Mouse (Mus musculus) midbrain, embryonic 16.5 days (tissue): ENCODE data around the gene Napa. TPM values are rescaled to one million over a fixed set of nuclear protein-coding genes. Genes with fewer than 3 reads are reported as not detected.

Experiments
- ATAC-seq: fragments of 200-750 bp; cut with Nextera tagmentation; 2 replicates; pipeline ENCODE4 v1.8.0; 2017; ENCODE audit warnings: moderate TSS enrichment
- H3K27ac ChIP-seq: fragments of 300-500 bp; sonication (generic); 2 replicates; pipeline ENCODE4 v1.5.1; 2014; ENCODE audit warnings: mild to moderate bottlenecking, low read length, mixed read lengths
- H3K27me3 ChIP-seq: fragments of 300-500 bp; sonication (generic); 2 replicates; pipeline ENCODE4 v1.6.1; 2014; ENCODE audit warnings: low read depth, low read length, mixed read lengths; ENCODE audit not compliant: control insufficient read depth, insufficient read depth
- H3K36me3 ChIP-seq: fragments of 300-500 bp; sonication (generic); 2 replicates; pipeline ENCODE4 v1.6.1; 2014; ENCODE audit warnings: mild to moderate bottlenecking, low read length, moderate library complexity, mixed read lengths; ENCODE audit not compliant: control insufficient read depth, insufficient read depth
- H3K4me1 ChIP-seq: fragments of 300-500 bp; sonication (generic); 2 replicates; pipeline ENCODE4 v1.6.1; 2014; ENCODE audit warnings: mild to moderate bottlenecking, low read length, mixed read lengths; ENCODE audit not compliant: control insufficient read depth, insufficient read depth
- H3K4me2 ChIP-seq: fragments of 300-500 bp; sonication (generic); 2 replicates; pipeline ENCODE4 v1.6.1; 2014; ENCODE audit warnings: mild to moderate bottlenecking, low read length, mixed read lengths
- H3K4me3 ChIP-seq: fragments of 300-500 bp; sonication (generic); 2 replicates; pipeline ENCODE4 v1.5.1; 2014; ENCODE audit warnings: low read depth, mild to moderate bottlenecking, low read length, moderate library complexity, mixed read lengths
- H3K9ac ChIP-seq: fragments of 300-500 bp; sonication (generic); 2 replicates; pipeline ENCODE4 v1.6.1; 2014; ENCODE audit warnings: low read depth, low read length, mixed read lengths
- H3K9me3 ChIP-seq: fragments of 300-500 bp; sonication (generic); replicated peaks from 2 replicates; pipeline ENCODE4 v1.6.1; 2014; ENCODE audit warnings: mild to moderate bottlenecking, low read length, mixed read lengths; ENCODE audit not compliant: control insufficient read depth, poor library complexity, severe bottlenecking
- WGBS: fragments of 180-500 bp; shearing (Covaris S2); extraction: QIAGEN DNeasy Blood & Tissue Kit; methylation state at CpG from one replicate; pipeline ENCODE4 v1.1.7; 2014; 5-methylcytosine and 5-hydroxymethylcytosine counted together
- polyA plus RNA-seq: library from polyadenylated mRNA; unstranded; fragments of >200 nt; fragmentation: Nextera tagmentation; extraction: Ambion mirVana; gene quantifications from 2 replicates; pipeline ENCODE4 v1.2.1, GENCODE M21; 2015

The Napa gene
- polyA plus RNA-seq, 1 experiment from 2014 or later: 245 TPM

GRCm38 (mm10) chr7:16125829-16126228, 27.6 kb downstream of the Napa start:
- Histone ChIP-seq H3K4me1 (peaks cover 15% of the 10 kb centered on the region), H3K4me2 (no peak overlapping the region), H3K27me3 (no peaks in the 10 kb centered on the region), H3K9me3 (no peaks in the 10 kb centered on the region), H3K4me3 (no peak overlapping the region), H3K27ac (no peak overlapping the region), H3K36me3 (peaks cover 3% of the 10 kb centered on the region; the same call in 1 of the 2 replicates), H3K9ac (no peak overlapping the region)
- ATAC-seq: no peak
- WGBS: 80% methylated on average over 9 of the region's 9 CpGs

GRCm38 (mm10) chr7:16128344-16128743, 30.1 kb downstream of the Napa start:
- Histone ChIP-seq H3K4me1 (peaks cover 31% of the 10 kb centered on the region), H3K27ac (no peak overlapping the region)
- 70% methylated on average over 6 of the region's 6 CpGs for WGBS

GRCm38 (mm10) chr7:16128899-16129298, 30.6 kb downstream of the Napa start:
- WGBS: 56% methylated on average over 5 of the region's 5 CpGs
- no peak; the same call in 1 of the 2 replicates for ATAC-seq
- Histone ChIP-seq H3K4me3 (peak overlapping the region; percentile 61), H3K27me3 (no peaks in the 10 kb centered on the region), H3K36me3 (peaks cover 3% of the 10 kb centered on the region; the same call in 1 of the 2 replicates), H3K9me3 (no peaks in the 10 kb centered on the region), H3K4me1 (peaks cover 31% of the 10 kb centered on the region), H3K4me2 (peak overlapping the region; percentile 74), H3K9ac (peak overlapping the region; percentile 78), H3K27ac (peak overlapping the region; percentile 75)

More at GRCm38 (mm10) chr7:16128344-16128743, 30.1 kb downstream of the Napa start:
- no peak for ATAC-seq
- Histone ChIP-seq H3K27me3 (no peaks in the 10 kb centered on the region), H3K4me3 (no peak overlapping the region), H3K36me3 (peaks cover 3% of the 10 kb centered on the region; the same call in 1 of the 2 replicates), H3K9ac (no peak overlapping the region), H3K4me2 (no peak overlapping the region), H3K9me3 (no peaks in the 10 kb centered on the region)

- Histone ChIP-seq H3K4me1 (peaks cover 36% of the 10 kb centered on the region), H3K9ac (peak within 1 kb of the TSS; percentile 78), H3K36me3 (peaks cover 3% of the 10 kb centered on the region; the same call in 1 of the 2 replicates), H3K9me3 (no peaks in the 10 kb centered on the region), H3K4me2 (peak within 1 kb of the TSS; percentile 74), H3K4me3 (peak within 1 kb of the TSS; percentile 61), H3K27me3 (no peaks in the 10 kb centered on the region), H3K27ac (peak within 1 kb of the TSS; percentile 79)
- peak; percentile 88 for ATAC-seq
- WGBS: 1% methylated on average over 12 of the region's 12 CpGs
These were observed 31.2 kb downstream of the Napa start, which contains the start of gene Slc8a2 for GRCm38 (mm10) chr7:16129421-16129845. Gene Slc8a2, plus strand, starts transcription at chr7:16129826.

GRCm38 (mm10) chr7:16129846-16130691, 31.8 kb downstream of the Napa start:
- H3K27ac ChIP-seq: peak overlapping the region; percentile 79
- peaks cover 3% of the 10 kb centered on the region; the same call in 1 of the 2 replicates for H3K36me3 ChIP-seq
- WGBS: under 1% methylated on average over 36 of the region's 38 CpGs
- peak overlapping the region; percentile 78 for H3K9ac ChIP-seq
- H3K9me3 ChIP-seq: no peaks in the 10 kb centered on the region
- peaks cover 42% of the 10 kb centered on the region for H3K4me1 ChIP-seq
- H3K4me2 ChIP-seq: peak overlapping the region; percentile 74
- H3K27me3 ChIP-seq: no peaks in the 10 kb centered on the region
- peak; percentile 74 for ATAC-seq
- peak overlapping the region; percentile 61 for H3K4me3 ChIP-seq

GRCm38 (mm10) chr7:16130956-16131634, 32.8 kb downstream of the Napa start:
- peaks cover 43% of the 10 kb centered on the region for H3K4me1 ChIP-seq
- WGBS: 38% methylated on average over 13 of the region's 13 CpGs
- ATAC-seq: no peak
- no peaks in the 10 kb centered on the region for H3K9me3 ChIP-seq
- no peaks in the 10 kb centered on the region for H3K27me3 ChIP-seq
- H3K27ac ChIP-seq: peak overlapping the region; percentile 79; the same call in 1 of the 2 replicates
- H3K4me3 ChIP-seq: peak overlapping the region; percentile 61
- no peaks in the 10 kb centered on the region; the same call in 1 of the 2 replicates for H3K36me3 ChIP-seq
- H3K4me2 ChIP-seq: peak overlapping the region; percentile 74
- H3K9ac ChIP-seq: peak overlapping the region; percentile 78

GRCm38 (mm10) chr7:16132161-16132581, 33.9 kb downstream of the Napa start:
- Histone ChIP-seq H3K4me2 (peak overlapping the region; percentile 74), H3K27me3 (no peaks in the 10 kb centered on the region), H3K36me3 (no peaks in the 10 kb centered on the region; the same call in 1 of the 2 replicates), H3K4me3 (no peak overlapping the region), H3K9me3 (no peaks in the 10 kb centered on the region), H3K9ac (peak overlapping the region; percentile 44), H3K27ac (no peak overlapping the region; the same call in 1 of the 2 replicates), H3K4me1 (peaks cover 43% of the 10 kb centered on the region)
- no peak for ATAC-seq
- 10% methylated on average over 7 of the region's 7 CpGs for WGBS

- H3K4me2 ChIP-seq: no peak overlapping the region
- 70% methylated on average over 3 of the region's 3 CpGs for WGBS
- H3K27ac ChIP-seq: no peak overlapping the region
- no peaks in the 10 kb centered on the region; the same call in 1 of the 2 replicates for H3K36me3 ChIP-seq
- no peak overlapping the region for H3K9ac ChIP-seq
- no peaks in the 10 kb centered on the region for H3K9me3 ChIP-seq
- no peak overlapping the region for H3K4me3 ChIP-seq
- ATAC-seq: no peak
- H3K27me3 ChIP-seq: no peaks in the 10 kb centered on the region
- H3K4me1 ChIP-seq: peaks cover 43% of the 10 kb centered on the region
These were observed 34.7 kb downstream of the Napa start for GRCm38 (mm10) chr7:16132926-16133325.
